ENCODE assay signal across 27 mouse cellular contexts in the genomic region with DNA sequence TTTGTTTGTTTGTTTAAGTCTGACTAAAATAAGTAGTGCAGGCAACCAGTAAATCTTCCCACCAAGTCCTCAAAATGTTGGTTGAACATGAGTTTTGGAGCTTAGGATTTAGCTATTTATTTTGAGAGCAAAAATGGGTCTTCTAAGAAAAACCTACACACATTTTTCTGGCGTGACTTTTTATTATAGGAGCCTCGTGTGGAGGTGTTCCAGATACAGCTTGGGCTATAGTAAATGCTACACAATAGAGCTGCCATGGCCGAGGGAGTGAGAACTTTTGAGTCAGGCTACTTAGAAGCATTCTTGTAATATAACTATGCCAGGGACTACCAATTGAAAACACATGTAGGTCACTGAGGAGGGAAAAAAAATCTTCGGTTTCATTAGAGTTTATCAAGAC.
A peak's percentile ranks its signal among the peaks of the same experiment; 100 is the strongest.
DNase-seq lines count a peak whose midpoint lies in the region; ATAC-seq lines count a peak whose summit lies in the region.
"Had no signal": no experiment of that assay in that cellular context is flagged by ENCODE, and none has a peak within 500 bp of the region (broad histone marks: within the 10 kb centered on the region; RNA-seq: fewer than 3 reads in every experiment).

No protein-coding gene starts in this region.

- no peaks in the 10 kb centered on the region for H3K4me1 ChIP-seq in embryonic facial prominence, embryonic 11.5 days (ENCODE audit: control insufficient read depth, insufficient read depth, low read length)
- H3K4me1 ChIP-seq in embryonic facial prominence, embryonic 10.5 days = peaks cover 11% of the 10 kb centered on the region
- peaks cover 16% of the 10 kb centered on the region for H3K4me1 ChIP-seq in limb, embryonic 10.5 days
- H3K4me1 ChIP-seq: embryonic facial prominence, embryonic 12.5 days; forebrain, embryonic 12.5 days had no signal

- H3K27ac ChIP-seq in embryonic facial prominence, embryonic 11.5 days (replicated peaks; ENCODE audit: low read depth, low read length) = no peak overlapping the region
- no peak overlapping the region for H3K27ac ChIP-seq in embryonic facial prominence, embryonic 10.5 days (replicated peaks)
- H3K27ac ChIP-seq in limb, embryonic 10.5 days = peak overlapping the region; percentile 46; the same call in 1 of the 2 replicates
- H3K27ac ChIP-seq: embryonic facial prominence, embryonic 12.5 days; forebrain, embryonic 10.5 days; forebrain, embryonic 12.5 days had no signal

- 39% methylated on average over 4 of the region's 4 CpGs for WGBS in embryonic facial prominence, embryonic 11.5 days
- 45% methylated on average over 4 of the region's 4 CpGs for WGBS in embryonic facial prominence, embryonic 10.5 days
- WGBS in limb, embryonic 10.5 days = 30% methylated on average over 4 of the region's 4 CpGs

- no peak overlapping the region for H3K4me2 ChIP-seq in embryonic facial prominence, embryonic 11.5 days (ENCODE audit: low read depth, low read length)
- H3K4me2 ChIP-seq: embryonic facial prominence, embryonic 12.5 days; forebrain, embryonic 12.5 days had no signal

- no peak for ATAC-seq in embryonic facial prominence, embryonic 11.5 days (replicated peaks; ENCODE audit: insufficient number of reproducible peaks, low FRiP score, low TSS enrichment, low read depth)
- ATAC-seq: activated CD4-positive, CD25-positive, alpha-beta regulatory T cell, adult 4 months; CD4-positive, CD25-positive, alpha-beta regulatory T cell, adult 4 months; forebrain, embryonic 14.5 days; forebrain, embryonic 16.5 days; Patski had no signal

- H3K36me3 ChIP-seq in embryonic facial prominence, embryonic 11.5 days (replicated peaks; ENCODE audit: control insufficient read depth, insufficient read depth, low read depth, low read length) = no peaks in the 10 kb centered on the region
- H3K36me3 ChIP-seq in embryonic facial prominence, embryonic 10.5 days (replicated peaks) = no peaks in the 10 kb centered on the region
- H3K36me3 ChIP-seq in limb, embryonic 10.5 days = no peaks in the 10 kb centered on the region
- H3K36me3 ChIP-seq: embryonic facial prominence, embryonic 12.5 days; forebrain, embryonic 10.5 days; forebrain, embryonic 12.5 days; G1E had no signal

- H3K9ac ChIP-seq in embryonic facial prominence, embryonic 11.5 days (replicated peaks; ENCODE audit: low read length) = no peak overlapping the region
- H3K9ac ChIP-seq: embryonic facial prominence, embryonic 12.5 days; forebrain, embryonic 12.5 days had no signal

- peak; percentile 25 for DNase-seq in embryo, embryonic 10.5 days (ENCODE audit: low spot score)
- no peak for DNase-seq in embryo, embryonic 10 days (ENCODE audit: low spot score)
- DNase-seq in embryonic facial prominence, embryonic 11.5 days (ENCODE audit: low spot score) = peak; percentile 65
- no peak for DNase-seq in embryonic facial prominence, embryonic 10.5 days (ENCODE audit: low spot score)
- peak; percentile 38 for DNase-seq in brain, adult 2 months (ENCODE audit: low read depth, low spot score)
- DNase-seq in limb, embryonic 10.5 days (ENCODE audit: low spot score) = no peak
- DNase-seq in right cerebral cortex, postnatal 10 days (ENCODE audit: low spot score in 2 of 2) = no peak
- DNase-seq in urinary bladder, postnatal 14 days (ENCODE audit: low spot score) = no peak
- DNase-seq: adrenal gland, adult 8-10 months; adrenal gland, postnatal 14 days; adrenal gland, postnatal 36 days; B cell, adult 2 months; cerebellum, adult 11-12 months; cerebellum, adult 2 months; cerebellum, adult 9-10 months; cerebellum, postnatal 10 days; cerebellum, postnatal 25 days had no signal

- H3K4me3 ChIP-seq in embryonic facial prominence, embryonic 11.5 days (ENCODE audit: low read depth, low read length) = no peak overlapping the region
- H3K4me3 ChIP-seq in embryonic facial prominence, embryonic 10.5 days = no peak overlapping the region
- no peak overlapping the region for H3K4me3 ChIP-seq in limb, embryonic 10.5 days
- H3K4me3 ChIP-seq: embryonic facial prominence, embryonic 12.5 days; forebrain, embryonic 10.5 days; forebrain, embryonic 12.5 days had no signal

- H3K27me3 ChIP-seq in embryonic facial prominence, embryonic 11.5 days (ENCODE audit: control insufficient read depth, insufficient read depth, low read length) = no peaks in the 10 kb centered on the region
- no peaks in the 10 kb centered on the region for H3K27me3 ChIP-seq in embryonic facial prominence, embryonic 10.5 days (replicated peaks; ENCODE audit: low read depth, poor library complexity, severe bottlenecking)
- no peaks in the 10 kb centered on the region for H3K27me3 ChIP-seq in limb, embryonic 10.5 days (ENCODE audit: low read depth, poor library complexity, severe bottlenecking)
- H3K27me3 ChIP-seq: CH12.LX; embryonic facial prominence, embryonic 12.5 days; forebrain, embryonic 12.5 days had no signal

- no peaks in the 10 kb centered on the region for H3K9me3 ChIP-seq in embryonic facial prominence, embryonic 11.5 days (replicated peaks; ENCODE audit: control insufficient read depth, low read length)
- H3K9me3 ChIP-seq in embryonic facial prominence, embryonic 10.5 days = no peaks in the 10 kb centered on the region
- H3K9me3 ChIP-seq in limb, embryonic 10.5 days (replicated peaks) = no peaks in the 10 kb centered on the region
- H3K9me3 ChIP-seq: embryonic facial prominence, embryonic 12.5 days; forebrain, embryonic 10.5 days; forebrain, embryonic 12.5 days; G1E had no signal

Comparison
In these comparisons a context has a peak if more than half of its experiments do, and no peak if none do; other contexts are left out.
1. DNase-seq: peak in embryo, embryonic 10.5 days (single experiment), embryonic facial prominence, embryonic 11.5 days (single experiment) and brain, adult 2 months (single experiment); none in embryo, embryonic 10 days (single experiment), embryonic facial prominence, embryonic 10.5 days (single experiment), limb, embryonic 10.5 days (single experiment), right cerebral cortex, postnatal 10 days (0 of 2) and urinary bladder, postnatal 14 days (single experiment).